Mouse (Mus musculus) ZHBTc4 (cell line): ENCODE data around the gene Ltbp2.

Experiments
- DNase-seq: peaks from one replicate; pipeline ENCODE4 v3.0.0-alpha.2; 2011; ENCODE audit warnings: low read depth, low spot score

The Ltbp2 gene

DNA sequence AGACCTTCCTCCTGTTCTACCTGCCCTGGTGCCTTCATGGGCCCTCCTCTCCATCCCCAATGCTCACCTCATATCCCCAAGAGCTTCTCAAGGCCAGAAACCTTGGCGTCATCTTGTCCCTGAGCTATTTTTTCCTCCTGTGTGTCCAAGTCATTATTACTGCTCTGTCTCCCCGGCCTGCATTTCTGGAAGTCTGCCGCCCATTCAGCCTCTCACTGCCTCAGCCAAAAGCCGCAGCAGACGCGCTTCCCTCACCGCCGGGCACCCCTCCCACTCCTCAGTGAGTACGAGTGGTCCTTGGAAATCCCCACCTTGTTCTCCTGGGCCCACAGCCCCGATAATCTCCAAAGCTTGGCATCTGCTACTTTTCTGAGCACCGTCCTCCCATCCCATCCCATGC is 3.8 kb upstream of the Ltbp2 start:
- DNase-seq: no peak

DNA sequence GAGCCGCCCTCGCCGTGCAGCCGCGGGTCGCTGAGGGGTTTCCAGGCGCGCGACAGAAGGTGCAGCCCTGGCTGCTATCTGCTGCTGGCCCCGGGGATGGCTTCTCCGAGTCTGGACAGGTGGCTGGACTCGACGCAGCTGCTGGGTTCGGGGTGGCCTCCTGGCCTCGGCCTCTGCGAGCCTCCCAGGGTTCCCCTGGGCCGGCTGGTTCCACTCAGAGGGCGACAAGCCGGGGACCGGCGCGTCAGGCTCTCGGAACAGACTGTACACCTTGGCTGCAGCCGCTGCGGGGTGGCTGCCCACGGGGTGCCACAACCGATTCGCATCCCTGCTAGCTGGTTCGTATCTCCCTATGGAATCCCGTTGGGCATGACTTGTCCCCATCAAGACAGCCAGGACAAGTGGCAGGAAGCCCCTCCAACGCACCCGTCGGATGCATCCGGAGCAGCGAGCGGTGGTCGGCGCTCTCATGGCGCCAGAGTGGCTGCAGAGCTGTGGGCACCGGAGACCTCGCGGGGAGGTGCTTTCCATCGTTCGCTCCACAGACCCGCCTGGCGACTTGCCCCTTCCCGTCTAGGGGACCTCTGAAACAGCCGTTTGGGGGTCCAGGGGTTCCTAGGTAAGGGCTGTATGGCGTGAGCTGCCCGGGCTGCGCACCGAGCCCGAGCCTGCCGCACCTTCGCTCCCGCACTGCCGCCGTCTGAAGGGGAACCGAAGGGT is 411 bp downstream of the Ltbp2 start:
- DNase-seq: peak; percentile 64

DNA sequence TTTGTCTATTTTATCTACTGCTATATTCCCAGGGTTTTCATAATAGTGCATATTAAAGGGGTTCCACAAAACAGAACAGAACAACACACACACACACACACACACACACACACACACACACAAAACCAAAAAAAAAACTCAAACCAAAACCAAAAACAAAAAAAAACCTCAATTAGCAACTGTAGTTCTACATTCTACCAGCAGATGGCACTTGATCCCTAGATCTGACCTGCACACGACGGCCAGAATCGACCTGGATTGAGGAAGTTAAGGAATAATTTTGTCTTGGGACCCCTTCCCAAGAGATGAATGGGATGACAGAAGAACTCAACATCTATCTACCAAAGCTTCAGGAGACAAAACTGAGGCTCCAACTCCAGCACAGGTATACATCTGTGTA is 2.9 kb downstream of the Ltbp2 start:
- peak; percentile 63 for DNase-seq

DNA sequence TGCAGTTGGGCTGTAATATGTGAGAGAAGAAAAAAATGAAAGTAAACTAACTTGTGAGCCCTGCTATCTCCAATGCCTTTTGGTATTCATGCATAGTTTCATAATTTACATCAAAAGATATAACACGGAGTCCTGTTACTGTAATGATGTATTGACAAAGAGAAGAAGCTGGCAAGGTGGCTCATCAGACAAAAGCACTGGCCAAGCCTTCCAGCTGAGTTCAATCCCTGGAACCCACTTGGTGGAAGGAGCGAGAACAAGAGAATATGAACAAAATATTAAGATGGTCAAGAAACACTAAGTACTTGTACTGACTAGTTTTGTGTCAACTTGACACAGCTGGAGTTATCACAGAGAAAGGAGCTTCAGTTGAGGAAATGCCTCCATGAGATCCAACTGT is 4.0 kb downstream of the Ltbp2 start:
- no peak for DNase-seq

DNA sequence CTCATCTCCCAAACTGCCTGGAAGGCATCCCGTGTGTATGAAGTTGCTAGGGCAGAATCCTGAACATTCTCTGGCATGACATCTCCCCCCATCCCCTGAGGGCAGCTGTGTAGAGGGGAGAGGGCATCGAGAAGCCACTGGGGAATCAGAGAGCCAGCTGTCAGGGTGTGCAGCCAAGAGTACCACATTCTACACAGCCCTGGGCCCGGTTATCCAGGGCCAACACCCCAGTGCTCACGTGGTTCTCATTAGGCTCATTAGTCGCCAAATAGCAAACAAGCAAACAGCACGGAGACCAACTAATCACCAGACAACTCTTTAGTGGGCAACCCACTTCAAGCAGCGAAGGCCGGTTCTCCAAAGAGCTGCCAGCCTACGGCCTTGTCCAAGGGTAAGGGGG is 10.9 kb downstream of the Ltbp2 start:
- DNase-seq: no peak

DNA sequence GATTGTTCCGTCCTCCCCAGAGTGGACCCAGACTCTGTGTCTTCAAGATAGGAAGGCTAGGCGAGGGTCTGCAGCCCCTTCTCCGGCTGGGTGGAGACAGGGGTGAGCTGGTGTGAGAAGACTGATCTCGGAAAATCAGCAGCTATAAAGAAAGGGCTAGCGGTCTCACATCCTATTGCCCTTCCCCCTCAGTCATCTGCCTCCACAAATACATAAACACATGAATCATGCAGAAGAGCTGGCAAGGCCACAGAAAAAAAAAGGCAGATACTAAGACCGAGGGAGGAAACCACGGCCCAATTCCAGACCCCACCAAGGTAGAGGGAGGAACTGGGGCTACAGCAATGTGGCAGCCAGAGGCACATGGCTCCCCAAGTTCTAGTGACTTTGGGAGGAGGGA is 11.5 kb downstream of the Ltbp2 start:
- DNase-seq: no peak

DNA sequence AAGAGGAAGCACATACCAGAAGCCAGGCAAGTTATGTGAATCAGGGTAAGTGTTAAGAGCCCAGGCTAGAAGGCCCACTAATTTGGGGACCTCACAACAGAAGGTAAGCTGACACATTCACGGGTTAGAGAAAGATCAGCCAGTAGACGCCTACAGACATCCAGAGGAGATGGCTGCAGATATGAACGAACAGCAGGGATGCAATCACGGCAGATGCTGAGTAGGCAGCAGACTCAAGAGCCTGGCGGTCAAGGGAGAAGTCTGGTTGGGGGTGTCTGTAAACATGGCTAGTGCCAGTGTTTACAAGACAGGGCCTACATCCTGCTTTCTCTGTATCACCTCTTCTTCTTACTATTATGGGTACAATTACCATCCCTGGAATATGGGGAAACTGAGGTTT is 13.1 kb downstream of the Ltbp2 start:
- DNase-seq: no peak

DNA sequence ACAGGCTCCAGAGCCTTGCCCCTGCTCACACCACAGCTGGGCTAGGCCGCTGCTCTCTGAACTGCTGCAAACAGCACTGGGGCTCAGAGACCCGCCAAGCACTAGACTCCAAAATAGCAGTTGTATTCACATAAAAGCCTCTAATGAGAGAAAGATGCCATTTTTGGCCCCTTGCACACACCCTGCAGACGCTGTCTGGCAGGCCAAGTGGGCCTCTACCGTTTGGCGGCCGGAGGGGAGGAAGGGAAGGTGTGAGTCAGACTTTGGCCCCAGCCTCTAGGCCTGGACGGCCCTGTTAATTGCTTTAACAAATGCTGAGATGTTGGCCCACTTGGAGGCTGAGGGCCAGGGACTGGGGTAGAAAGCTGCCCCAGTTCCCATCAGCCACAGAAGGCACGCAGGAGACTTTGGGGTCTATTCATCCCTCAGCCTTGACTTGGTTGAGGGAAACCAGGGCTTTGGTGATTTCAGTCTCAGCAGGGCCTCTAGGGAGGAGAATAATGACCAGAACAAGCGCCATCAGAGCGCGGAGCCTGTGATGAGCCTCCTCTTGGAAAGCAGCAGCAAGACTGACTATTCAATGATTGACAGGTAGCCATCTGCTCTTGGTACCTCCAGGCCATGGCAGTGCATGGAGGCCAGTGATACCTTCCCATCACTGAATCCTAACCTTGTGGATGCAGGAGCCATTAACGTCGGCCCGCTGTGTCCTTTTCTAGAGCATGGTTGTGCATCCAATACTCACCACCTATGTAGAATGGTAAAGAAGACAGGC is 14.0 kb downstream of the Ltbp2 start:
- DNase-seq: peak; percentile 38

DNA sequence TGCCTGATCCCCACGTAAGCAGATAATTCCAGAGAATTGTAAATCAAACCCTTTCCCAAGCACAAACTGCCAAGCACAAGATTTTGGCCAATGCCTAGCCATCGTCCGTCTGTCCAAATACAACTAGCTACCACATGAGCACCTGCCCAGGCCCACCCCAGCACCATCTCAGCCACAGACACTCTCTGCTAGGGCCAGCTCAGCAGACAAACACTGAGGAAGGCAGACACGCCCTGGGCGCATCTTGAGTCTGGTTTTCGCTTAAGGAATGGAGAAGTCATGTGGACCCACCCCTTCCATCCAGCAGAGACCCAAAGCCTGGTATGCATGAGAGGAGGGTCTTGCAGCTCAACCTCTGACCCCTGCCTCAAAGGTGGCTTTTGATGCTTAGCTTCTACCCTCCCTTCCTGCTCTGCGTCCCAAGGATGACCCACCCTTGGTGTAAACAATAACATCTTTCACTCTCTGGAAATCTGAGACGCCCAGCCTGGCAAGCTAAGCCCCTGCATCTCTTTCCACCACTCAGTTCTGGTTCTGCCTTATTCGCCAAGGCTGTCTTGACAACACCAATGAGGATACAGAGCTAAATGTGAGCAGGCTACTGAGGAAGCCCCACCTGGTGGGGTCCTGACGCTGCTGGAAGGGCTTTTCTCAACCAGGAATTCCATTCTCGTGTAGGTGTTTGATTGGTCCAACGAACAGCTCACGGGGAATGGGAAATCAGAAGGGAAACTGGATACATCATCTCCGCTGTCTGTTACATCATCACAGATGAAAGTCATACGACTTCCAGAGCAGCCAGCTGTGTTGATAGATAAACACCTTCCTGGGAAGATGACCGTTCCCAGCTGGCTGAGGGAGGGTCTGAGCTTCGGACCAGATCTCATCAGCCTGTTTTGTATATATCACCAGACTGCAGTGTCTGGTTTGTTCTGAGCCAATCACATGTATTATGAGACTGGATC is 17.9 kb downstream of the Ltbp2 start:
- peak; percentile 59 for DNase-seq

DNA sequence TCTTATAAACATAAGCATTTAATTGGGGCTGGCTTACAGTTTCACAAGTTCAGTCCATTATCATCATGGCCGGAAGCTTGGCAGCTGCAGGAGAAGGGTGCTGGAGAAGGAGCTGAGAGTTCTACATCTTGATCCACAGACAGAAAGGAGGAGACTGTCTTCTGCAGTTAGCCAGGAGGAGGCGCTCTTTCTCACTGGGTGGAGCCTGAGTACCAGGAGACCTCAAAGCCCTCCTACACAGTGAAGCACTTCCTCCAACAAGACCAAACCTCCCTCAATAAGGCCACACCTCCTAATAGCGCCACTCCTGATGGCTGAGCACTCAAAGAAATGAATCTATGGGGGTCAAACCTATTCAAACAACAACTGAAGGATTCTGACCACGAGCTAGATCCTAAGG is 18.6 kb downstream of the Ltbp2 start:
- DNase-seq: peak; percentile 92

DNA sequence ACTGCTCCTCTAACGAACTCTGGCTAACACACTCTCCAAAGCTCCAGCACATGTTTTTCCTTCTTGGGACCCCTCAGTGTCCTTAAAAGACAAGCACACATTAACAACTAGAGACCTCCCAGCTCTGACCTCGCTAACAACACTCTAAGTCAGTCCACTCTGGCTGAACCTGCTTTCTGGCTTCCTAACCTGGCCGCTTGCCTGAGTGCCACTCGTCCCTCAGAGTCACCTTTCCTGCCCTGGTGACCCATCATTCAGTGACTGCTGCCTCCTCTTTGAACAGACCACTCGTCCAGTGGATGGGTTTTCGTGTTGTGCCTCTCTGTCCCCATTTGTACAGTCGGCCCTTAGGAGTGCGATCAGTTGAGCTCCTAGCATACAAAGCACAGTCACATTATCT is 19.8 kb downstream of the Ltbp2 start:
- no peak for DNase-seq

DNA sequence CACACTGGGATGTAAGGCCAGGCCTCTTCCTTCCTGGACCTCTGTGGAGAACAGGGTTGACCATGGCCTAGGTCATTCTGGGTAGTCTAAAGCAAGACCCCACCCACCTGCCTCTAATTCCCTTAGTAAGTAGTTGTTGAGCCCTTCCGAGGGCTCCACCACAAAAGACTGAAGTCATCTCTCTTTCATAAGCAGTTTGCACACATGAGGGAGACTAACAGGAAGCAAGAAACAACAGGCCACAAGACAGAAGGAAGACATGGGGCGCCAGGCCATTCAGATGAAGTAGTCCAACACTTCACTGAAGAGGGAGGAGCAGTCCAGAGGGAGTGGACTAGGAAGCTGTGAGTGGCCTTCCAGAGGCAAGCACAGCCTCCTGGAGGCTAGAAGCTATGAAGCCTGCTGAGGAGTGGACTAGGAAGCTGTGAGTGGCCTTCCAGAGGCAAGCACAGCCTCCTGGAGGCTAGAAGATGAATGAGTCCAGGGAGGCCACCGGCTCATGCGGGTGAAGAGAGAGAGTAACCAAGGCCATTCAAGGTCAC is 21.2 kb downstream of the Ltbp2 start:
- DNase-seq: no peak

DNA sequence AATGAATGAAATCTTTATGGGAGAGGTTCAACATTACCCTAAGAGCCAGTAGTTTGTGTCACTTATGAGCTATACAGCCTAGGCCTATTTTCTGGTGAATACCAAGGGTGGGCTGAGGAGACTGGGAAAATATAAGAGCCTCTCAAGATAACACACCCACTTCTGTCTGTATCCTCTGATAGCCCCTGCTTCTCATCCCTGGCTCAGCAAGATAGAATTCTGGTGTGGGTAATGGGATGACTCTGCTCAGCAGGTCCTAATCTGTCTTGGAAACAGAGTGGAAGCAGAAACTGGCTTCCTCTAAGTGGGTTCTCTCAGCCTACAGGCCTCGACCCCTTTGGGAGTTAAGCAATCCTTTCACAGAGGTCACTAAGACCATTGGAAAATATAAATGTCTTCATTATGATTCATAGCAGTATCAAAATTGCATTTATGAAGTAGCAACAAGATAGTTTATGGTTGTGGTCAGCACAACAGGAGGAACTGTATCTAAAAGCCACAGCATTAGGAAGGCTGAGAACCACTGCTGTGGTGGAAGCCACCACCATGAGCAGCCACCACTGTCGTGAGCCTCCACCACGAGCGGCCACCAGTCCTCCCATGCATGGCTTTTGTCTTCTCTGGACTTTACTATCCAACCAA is 21.8 kb downstream of the Ltbp2 start:
- no peak for DNase-seq

DNA sequence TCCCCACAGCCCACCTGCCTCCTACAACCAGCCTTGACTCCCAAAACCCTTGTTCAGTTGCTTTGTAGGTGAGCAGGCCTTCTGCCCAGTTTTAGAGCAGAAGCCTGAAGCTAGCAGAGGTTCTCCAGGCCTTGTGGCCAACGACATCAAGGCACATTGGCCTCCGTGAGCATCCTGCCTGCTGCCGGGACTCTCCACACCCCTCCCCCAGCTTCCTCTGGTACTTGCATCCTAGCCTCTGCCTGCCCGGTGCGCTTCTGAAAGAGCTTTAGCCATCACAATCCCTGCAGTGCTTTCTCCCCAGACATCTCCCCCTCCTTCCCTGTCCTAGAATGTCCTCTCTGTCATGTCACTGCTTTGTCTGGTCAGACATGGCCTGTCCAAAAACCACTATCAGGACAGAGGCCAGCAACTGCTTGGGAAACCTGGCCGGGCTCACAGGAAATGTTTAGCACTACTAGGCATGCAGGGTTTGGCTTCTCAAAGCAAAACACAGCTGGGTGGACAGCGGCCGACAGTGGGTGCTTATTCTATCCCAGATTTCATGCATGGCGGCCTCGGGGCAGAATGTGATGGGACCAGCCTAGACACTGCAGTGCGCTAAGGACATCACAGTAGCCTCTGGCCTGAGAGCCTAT is 24.8 kb downstream of the Ltbp2 start:
- DNase-seq: no peak

DNA sequence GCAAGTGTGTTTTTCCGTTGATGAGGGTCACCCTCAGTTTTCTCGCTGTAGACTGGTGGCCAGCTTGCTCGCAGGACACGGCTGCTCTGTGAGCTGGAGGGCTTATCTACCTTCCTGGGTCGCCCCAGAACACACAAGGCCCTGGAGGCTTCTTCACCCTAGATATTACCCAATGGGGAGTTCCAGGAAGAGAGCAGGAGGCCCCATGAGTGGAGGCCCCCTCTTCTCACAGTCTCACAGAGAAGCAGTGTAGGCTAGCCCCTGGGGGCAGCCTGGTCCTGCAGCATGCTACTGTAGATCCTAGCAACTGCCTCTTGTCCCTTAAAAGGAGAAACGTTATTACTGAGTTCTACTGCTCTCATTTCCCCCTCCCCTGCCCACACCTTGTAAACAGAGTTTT is 28.4 kb downstream of the Ltbp2 start:
- no peak for DNase-seq

DNA sequence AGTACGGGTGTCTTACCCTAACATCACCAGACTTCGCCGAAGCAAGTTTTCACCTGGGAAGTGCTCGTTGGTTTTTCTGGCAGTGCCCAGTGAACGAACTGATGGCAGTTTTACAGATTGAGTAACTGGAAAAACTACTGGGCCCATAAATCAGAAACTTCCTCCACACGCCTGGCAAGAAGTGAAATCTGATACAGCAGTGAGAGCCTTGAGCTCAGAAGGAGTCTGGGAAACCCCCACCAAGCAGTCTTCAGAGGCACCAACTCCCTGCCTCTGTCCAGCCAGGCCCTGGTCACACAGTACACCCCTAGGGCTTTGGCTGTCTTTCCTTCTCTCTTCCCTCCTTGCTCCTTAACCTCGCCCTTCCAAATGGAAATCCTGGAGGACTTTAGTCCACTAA is 28.9 kb downstream of the Ltbp2 start:
- no peak for DNase-seq

DNA sequence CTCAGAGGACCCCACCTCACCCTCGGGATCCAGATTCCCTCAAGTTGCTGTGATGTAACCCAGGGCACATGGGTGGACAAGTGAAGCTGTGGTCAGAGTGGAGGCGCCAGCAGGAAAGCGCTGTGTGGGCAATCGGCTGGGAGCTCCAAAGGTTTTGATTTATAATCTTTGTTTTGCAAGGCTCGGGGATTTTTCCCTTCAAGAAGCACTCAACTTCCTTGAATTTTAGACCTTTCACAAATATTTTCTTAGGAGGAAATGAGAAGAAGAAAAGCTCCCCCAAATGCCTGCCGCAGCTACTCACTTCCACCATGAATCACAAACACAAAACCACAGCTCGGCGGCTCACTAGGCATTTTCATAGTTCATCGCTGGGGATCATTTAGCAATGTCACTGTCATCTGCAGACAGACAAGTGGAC is 29.7 kb downstream of the Ltbp2 start:
- no peak for DNase-seq

DNA sequence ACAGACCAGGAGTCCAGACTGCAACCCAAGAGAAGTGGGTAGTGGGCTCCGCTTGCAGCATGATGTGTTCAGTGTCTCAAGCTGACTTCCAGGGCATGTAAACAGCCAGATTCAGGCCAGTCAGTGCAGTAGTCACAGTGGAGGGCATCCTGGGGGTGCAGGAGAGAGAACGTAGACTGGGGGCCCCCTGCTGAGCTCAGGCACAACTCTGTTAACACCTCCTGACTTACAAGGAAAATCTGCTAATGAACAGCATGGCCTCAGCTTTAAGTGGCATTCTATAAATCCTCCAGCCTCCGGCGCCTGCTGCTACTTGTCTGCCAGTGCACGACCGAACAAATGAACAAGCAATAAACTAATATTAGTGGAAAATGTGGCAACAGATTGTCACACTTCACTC is 33.6 kb downstream of the Ltbp2 start:
- DNase-seq: no peak

DNA sequence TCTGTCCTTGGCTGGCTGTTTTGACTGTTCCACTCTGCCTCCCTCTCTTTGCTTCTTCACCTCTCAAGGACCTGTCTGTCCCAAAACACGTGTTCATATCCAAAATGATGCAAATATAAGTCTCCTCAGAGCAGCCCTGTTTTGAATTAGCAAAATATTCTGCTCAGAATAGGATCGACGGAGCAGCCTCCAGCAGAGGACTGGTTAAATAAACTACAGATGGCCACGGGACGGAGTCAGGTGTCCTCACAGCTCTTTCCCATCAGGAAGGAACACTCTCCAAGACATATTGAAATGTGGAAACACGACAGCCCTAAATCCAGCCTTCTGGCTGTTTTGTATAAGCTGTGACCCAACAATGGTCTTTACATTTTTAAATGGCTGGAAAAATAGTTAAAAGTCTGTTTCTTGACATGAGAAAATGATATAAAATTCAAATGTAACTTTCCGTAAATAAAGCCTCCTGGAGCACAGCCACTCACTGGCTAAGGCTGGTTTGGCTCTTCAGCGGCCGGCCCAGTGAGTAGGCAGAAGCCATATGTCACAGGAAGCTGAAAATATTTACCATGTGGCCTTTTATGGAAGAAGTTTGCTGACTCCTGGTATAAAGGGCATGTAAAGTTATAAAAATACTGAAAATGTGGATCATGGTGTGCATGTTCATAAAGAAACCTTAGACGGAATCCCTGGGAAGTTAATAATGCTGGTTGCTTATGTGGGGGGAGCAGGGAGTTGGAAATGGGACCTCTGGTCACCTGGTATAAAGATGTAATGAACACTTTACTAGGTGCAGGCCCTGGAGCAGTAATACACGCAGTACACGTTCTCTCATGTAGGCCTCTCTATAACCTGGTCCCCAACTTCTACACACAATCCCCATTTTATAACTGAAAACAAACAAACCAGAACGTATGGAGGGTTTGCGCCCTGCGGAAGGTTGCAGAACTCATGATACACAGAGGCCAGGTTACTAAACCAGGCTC is 34.9 kb downstream of the Ltbp2 start:
- no peak for DNase-seq

DNA sequence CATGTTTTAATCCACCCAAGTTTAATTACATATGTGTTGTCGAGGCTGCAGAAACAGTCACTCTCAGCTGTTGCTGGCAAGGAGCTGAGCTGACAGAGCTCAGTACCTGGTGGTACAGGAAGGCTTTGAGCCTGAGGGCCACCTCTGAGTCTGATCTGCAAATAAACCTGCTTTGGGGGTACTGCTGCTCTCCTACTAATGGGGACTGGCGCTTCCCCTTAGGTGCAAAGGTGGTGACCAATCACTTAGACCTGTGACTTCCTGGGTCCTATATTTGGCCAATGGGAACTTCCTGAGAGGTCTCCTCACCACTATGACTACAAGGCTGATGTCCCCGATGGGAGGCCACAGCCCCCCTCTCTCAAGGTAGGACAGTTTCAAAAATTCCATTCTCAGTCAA is 35.6 kb downstream of the Ltbp2 start:
- DNase-seq: no peak
